Mouse (Mus musculus): ENCODE data around the gene Glyr1. TPM values are rescaled to one million over a fixed set of nuclear protein-coding genes. Genes with fewer than 3 reads are reported as not detected.

Gene Glyr1
- 61.6 and 91.6 TPM in 2 replicates for polyA plus RNA-seq (2015; fragmentation: Nextera tagmentation; extraction: Ambion mirVana)

GRCm38 (mm10) chr16:5049774-5050234 lies at the start of gene Glyr1, which contains the start of gene Ubn1:
Glyr1 (minus strand) TSS chr16:5049863.
Ubn1 (plus strand) TSS chr16:5050057.

GRCm38 (mm10) chr16:5013054-5013838 lies 36.4 kb downstream of the Glyr1 start, which contains the start of gene Rogdi:
Rogdi (minus strand) TSS chr16:5013553.

GRCm38 (mm10) chr16:5007067-5007466 lies 42.6 kb downstream of the Glyr1 start, which contains the start of gene Smim22:
Smim22 (plus strand) TSS chr16:5007288.

GRCm38 (mm10) chr16:4997553-4997952 lies 52.1 kb downstream of the Glyr1 start, which contains the start of gene Sept12:
Sept12 (minus strand) TSS chr16:4997852.

Other genes with a start within 250 kb of the Glyr1 start
- 0.26 and 0.35 TPM in 2 replicates for gene 4930562C15Rik, start 214.4 kb downstream of the Glyr1 start, polyA plus RNA-seq (2015; fragmentation: Nextera tagmentation; extraction: Ambion mirVana)
- 25.1 and 27.9 TPM in 2 replicates for gene Ubald1, start 169.5 kb downstream of the Glyr1 start, polyA plus RNA-seq (2015; fragmentation: Nextera tagmentation; extraction: Ambion mirVana)
- 37.9 and 52.2 TPM in 2 replicates for gene Mgrn1, start 163.6 kb downstream of the Glyr1 start, polyA plus RNA-seq (2015; fragmentation: Nextera tagmentation; extraction: Ambion mirVana)
- gene Nudt16l1, start 111.1 kb downstream of the Glyr1 start, polyA plus RNA-seq (2015; fragmentation: Nextera tagmentation; extraction: Ambion mirVana) = 136 and 156 TPM in 2 replicates
- 25.6 and 34.4 TPM in 2 replicates for gene Anks3, start 85.7 kb downstream of the Glyr1 start, polyA plus RNA-seq (2015; fragmentation: Nextera tagmentation; extraction: Ambion mirVana)
- 0.15 TPM in 1 of 2 replicates, not detected in the other for gene Sept12, start 52.0 kb downstream of the Glyr1 start, polyA plus RNA-seq (2015; fragmentation: Nextera tagmentation; extraction: Ambion mirVana)
- 2.6 and 3.2 TPM in 2 replicates for gene Smim22, start 42.6 kb downstream of the Glyr1 start, polyA plus RNA-seq (2015; fragmentation: Nextera tagmentation; extraction: Ambion mirVana)
- 58.9 and 59.4 TPM in 2 replicates for gene Rogdi, start 36.3 kb downstream of the Glyr1 start, polyA plus RNA-seq (2015; fragmentation: Nextera tagmentation; extraction: Ambion mirVana)
- gene Ubn1, start 194 bp upstream of the Glyr1 start, polyA plus RNA-seq (2015; fragmentation: Nextera tagmentation; extraction: Ambion mirVana) = 10.2 and 11.6 TPM in 2 replicates
- 2.0 and 2.2 TPM in 2 replicates for gene Ppl, start 82.6 kb upstream of the Glyr1 start, polyA plus RNA-seq (2015; fragmentation: Nextera tagmentation; extraction: Ambion mirVana)
- gene Sec14l5, start 97.2 kb upstream of the Glyr1 start, polyA plus RNA-seq (2015; fragmentation: Nextera tagmentation; extraction: Ambion mirVana) = 0.09 and 0.11 TPM in 2 replicates
- gene Nagpa, start 154.1 kb upstream of the Glyr1 start, polyA plus RNA-seq (2015; fragmentation: Nextera tagmentation; extraction: Ambion mirVana) = 17.5 and 28.2 TPM in 2 replicates
- gene AU021092, start 172.4 kb upstream of the Glyr1 start, polyA plus RNA-seq (2015; fragmentation: Nextera tagmentation; extraction: Ambion mirVana) = 36.8 and 37.1 TPM in 2 replicates
- gene Alg1, start 183.8 kb upstream of the Glyr1 start, polyA plus RNA-seq (2015; fragmentation: Nextera tagmentation; extraction: Ambion mirVana) = 24.8 and 39.7 TPM in 2 replicates
- gene Eef2kmt, start 206.1 kb upstream of the Glyr1 start, polyA plus RNA-seq (2015; fragmentation: Nextera tagmentation; extraction: Ambion mirVana) = 45.5 and 47.5 TPM in 2 replicates